Mouse (Mus musculus) frontal cortex, postnatal 36 days (tissue): ENCODE results near the gene Nsmce4a.
"Not testable (repeated sequence)": the region's sequence is repeated elsewhere in the genome, so short reads cannot be mapped to it uniquely, and the experiment has no call there.

Experiments used
- DNase-seq, 2 experiments: peaks; one replicate each; pipeline ENCODE4 v3.0.0; 2022; ENCODE audit warnings: low spot score in 2 of 2

The Nsmce4a gene

DNA sequence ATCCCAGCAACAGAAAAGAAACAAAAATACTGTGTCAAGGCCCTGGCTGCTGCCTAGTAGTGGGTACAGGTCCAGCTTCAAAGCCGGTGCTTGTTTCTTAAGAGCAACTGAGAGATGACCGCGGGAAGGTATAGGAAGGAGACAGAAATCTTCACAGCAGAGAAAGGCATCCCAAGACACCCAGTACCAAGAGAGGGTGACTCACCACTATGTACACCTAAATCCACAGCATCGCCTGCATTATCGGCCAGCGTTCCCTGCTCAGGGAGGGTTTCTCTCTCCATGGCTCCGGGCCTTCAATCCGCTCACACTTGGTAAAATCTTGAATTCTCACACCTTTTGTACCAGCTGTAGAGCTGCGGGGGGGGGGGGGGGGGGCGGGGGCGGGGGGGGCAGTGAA, at the start of gene Nsmce4a:
Gene Nsmce4a (minus strand): TSS at position 298 of the 400 bp plus-strand sequence.
- DNase-seq, result no peak

DNA sequence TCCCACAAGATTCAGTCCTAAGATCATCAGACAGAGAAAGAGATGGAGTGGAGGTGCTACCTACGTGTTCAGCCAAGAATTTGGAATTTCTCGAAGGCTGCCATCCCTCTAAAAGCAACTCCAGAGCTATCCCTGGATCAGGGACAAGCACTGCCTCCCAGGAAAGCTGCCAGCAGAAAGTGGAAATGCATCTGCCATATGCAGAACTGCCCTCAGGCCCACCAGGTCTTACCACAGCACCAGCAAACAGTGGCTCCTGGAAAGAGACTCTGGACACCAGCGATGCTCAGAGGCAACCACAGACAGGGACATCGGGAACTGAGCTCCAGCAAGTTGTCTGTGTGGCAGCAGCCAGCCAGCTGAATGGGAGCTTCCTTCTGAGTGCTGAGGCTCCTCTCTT, 49.4 kb upstream of the Nsmce4a start:
- DNase-seq, result peak in 1 of 2 experiments; percentile 20

DNA sequence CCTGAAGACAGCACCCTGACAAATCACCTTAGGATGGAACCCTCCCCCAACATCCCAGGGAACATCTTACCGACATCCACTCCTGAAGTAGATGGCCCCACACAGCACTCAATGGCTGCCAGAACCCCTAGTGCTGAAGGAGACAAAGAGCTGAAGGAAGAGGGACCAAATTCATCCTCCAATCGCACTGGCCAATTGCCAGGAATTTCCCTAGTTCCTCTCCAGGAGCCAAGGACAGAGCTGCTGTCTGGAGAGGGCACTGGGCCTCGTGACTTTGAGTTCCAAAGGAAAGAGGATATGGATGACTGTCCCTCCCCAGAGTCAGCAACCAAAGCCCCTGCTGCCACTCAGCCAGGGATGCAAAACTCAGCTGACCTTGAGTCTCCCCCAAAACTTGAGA, 49.0 kb upstream of the Nsmce4a start:
- no peak for DNase-seq

DNA sequence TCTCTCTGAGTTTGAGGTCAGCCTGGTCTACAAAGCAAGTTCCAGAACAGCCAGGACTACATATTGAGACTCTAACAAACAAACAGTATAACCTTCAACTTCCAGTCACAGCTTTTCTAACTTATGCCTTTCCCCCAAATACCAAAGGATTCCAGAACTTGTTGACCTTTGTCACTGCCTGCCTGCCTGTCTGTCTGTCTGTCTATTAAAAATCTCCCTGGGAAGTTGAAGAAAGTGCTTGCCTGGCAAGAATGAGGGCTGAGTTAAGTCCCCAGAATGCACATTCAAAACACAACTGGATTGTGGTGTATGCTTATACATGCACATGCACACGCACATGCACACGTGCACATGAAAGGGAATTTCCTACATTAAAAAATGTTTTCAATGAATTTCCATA, 48.1 kb upstream of the Nsmce4a start:
- no peak for DNase-seq

DNA sequence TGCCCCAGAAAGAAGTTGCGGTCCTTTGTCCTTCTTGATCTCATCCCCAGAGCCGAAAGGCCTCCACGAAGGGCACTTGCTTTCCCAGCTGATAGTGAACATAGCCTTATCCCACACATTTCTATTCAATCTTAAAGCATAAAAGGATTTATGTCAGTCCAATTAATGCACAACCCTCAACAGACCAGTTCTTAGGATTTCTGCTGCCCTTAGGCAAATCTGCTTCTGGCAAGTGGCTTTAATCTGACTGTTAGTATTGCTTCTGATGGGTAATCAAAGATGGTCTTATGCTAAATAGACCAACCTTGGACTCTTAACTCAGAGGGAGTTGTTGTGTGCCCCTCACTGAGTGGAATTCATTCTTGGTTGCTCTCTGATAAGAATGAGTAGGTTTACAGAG, 44.7 kb upstream of the Nsmce4a start:
- no peak for DNase-seq

DNA sequence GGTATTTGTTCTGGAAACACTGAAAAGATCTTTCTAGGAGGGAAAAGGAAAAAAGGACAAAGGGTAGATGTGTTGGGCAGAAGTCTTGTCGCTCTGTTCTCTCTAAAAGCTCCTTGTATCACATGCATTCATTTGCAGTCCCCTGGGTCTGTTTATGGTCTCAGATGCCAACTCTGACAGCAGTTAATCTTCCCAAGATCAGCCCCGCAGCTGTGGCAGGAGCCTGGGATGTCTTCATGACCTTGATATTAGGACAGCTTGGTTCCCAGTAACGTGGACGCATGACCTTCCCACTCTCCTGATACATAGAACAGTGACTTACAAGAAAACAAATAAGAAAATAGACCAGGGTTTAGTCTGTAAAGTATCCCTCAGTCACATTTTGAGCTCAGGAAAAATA, 41.1 kb upstream of the Nsmce4a start:
- DNase-seq, result no peak

DNA sequence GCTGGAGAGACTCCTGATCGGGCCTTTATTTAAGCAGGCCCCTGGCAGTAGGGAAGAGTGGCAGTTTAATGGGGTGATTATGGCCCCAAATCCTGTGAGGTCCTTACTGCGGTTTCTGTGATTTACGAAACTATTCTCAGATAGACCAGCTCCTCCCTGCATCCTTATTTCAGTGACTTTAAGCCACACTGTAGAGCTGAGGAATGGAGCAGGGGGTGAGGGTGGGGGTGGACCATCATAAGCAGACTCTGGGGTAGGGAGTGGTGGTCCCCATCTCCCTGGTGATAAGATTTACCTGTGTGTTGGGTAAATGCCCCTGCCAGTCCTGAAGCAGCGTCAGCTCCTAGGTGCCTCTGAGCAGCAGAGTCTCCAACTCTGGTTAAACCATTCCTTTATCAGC, 34.0 kb upstream of the Nsmce4a start:
- no peak for DNase-seq

DNA sequence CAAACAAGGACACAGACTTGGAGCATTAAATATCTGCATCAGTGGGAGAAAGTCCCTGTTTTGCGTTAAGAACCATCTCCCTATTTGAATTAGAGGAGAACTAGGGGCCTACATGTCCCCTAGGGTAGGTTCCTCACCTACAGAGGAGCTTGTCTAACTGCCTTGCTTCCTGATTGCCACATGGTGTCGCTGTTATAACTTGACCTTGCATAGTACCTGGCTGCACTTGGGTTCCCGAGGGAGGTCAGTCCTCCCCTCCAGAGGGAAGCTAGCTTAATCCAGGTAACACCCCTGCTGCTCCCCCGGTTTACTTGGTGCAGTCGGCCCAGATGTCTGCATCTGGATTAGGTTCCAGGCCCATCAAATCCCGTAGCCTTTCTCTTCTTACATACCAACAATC, 32.2 kb upstream of the Nsmce4a start:
- no peak for DNase-seq

DNA sequence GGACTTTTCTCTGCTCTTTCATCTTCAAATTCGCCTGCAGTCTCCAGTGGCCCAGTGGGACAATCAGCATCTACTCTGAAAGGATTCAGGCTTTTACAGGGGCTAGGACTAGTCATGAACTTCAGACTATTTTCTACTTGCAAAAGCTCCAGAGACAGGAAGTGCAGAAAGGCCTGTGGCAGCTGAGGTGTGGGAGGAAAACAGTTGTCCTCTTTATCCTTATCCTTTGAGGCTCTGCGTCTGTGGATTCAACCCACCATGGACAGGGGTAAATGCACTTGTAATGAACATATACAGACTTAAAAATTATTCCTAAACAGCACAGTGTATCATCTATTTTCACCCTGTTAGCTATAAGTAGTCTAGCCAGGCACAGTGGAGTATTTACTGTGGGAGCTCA, 31.5 kb upstream of the Nsmce4a start:
- DNase-seq, result peak in 1 of 2 experiments; percentile 52

DNA sequence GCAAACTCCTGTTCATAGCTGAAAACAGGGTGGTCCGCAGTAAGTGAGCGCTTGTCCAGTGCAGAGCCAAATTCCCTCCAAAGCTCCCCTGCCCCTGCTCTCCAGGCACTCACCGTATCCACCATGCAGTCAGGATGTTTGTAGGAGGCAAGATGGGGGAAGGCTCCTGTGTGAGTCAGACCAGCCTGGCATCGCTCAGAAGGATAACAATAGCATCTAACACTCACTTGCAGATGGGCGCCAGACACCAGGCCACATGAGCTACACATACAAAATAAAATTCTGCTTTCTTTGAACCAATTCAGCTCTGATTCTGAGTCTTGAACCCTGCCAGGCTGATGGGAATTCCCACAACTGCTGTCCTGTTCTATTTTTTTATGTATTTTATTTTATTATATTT, 30.6 kb upstream of the Nsmce4a start:
- DNase-seq, result peak; percentile 51 to 83

DNA sequence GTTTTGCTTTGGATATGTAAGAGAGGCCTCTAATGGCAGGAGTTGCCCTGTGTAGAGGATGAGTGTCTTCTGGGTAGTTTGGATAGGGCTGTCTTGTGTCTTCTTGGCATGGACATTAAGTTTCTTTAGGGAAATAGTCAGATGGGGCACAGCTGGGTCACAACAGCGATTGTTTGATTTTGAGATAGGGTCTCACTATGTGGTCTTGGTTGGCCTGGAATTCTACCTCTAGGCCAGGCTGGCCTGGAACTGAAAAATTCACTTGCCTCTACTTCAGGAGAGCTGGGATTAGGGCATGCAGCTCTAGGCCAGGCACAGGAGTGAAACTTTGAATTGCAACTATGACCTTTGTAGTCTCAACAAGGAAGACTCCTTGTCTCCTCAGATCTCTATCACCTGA, 29.9 kb upstream of the Nsmce4a start:
- DNase-seq, result no peak

DNA sequence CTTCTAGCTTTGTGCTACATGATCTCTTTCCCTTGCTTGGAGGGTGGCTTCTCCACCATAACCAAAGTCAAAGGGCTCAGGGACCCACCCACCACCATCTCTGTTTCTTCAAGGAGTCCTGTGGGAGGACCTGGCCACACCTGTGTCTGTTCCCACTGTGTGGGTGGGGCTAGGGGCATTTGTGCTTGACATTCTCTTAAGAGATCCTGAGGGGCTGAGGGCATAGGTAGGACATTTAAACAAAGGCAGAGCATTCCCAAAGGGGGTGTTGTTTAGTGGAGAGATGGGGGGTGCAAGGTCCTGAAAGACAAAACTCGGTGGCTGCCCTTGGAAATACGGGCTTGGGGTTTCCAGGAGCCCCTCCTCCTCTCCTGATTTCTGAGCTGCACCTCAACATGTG, 27.6 kb upstream of the Nsmce4a start:
- DNase-seq, result no peak

DNA sequence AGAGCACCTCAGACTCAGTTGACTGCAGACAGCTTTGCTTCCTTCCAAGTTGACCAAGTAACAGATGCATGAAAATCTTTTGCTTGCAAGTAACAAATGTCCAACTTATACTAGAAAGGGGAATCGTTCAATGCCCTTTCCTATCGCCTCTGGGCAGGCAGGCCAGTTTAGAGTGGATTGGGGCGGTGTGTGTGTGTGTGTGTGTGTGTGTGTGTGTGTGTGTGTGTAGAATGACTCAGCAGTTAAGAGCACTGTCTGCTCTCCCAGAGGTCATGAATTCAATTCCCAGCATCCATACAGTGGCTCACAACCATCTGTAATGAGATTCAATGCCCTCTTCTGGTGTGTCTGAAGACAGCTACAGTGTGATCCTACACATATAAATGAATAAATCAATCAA, 27.2 kb upstream of the Nsmce4a start:
- no peak for DNase-seq

DNA sequence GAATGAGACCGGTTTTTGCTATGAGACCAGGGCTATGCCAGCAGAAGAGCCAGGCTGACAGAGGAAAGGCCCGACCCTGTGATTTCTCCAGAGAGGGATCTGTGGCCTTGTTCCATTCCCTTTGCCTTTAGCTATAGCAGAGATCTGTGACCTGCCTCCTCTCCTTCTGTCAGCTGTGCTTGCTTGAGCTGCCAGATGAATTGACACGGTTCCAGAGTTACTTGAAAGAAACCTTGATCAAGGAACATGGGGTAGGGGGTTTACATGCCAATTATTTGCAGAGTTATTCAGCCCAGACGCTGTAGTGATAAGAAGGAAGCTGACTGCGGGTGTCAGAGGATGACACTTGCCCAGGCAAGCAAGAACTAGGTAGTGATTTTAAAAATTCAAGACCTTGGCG, 24.6 kb upstream of the Nsmce4a start:
- no peak for DNase-seq

DNA sequence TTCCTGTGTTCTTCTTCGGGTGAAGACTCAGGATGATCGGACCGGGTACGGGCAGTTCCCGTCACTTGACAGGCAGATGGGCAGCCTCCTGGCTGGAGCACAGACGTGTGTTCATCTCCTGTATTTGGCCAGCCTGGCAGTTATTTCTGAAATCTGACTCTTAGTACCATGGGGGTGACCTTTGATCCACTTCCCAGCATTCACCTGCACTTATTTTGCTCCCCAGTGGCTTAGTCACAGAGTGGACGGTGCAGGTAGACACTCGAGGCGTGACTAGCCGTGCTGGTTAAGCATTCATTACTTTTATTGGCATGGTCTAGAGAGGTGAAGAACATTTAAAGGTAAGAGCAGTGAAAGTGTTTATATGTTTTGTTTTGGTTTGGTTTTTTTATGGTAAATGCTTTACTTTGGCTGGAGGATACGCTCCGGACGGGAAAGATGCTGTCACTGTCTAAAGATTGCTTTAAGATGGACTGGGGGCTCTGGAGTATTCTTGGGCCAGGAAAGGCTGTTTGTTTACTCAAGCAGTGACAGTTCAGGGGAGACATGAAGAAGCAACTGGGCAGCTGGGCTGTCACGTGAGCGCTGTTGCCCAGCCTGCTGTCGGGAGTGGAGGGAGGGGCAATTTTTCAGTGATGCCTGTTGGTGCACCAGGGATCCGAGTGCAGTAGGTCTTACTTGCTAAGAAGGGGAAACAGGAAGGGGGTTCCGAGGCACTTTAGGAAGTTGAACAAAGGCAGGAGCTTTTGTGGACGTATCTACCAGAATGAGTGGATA, 23.3 kb upstream of the Nsmce4a start:
- not testable (repeated sequence) for DNase-seq

DNA sequence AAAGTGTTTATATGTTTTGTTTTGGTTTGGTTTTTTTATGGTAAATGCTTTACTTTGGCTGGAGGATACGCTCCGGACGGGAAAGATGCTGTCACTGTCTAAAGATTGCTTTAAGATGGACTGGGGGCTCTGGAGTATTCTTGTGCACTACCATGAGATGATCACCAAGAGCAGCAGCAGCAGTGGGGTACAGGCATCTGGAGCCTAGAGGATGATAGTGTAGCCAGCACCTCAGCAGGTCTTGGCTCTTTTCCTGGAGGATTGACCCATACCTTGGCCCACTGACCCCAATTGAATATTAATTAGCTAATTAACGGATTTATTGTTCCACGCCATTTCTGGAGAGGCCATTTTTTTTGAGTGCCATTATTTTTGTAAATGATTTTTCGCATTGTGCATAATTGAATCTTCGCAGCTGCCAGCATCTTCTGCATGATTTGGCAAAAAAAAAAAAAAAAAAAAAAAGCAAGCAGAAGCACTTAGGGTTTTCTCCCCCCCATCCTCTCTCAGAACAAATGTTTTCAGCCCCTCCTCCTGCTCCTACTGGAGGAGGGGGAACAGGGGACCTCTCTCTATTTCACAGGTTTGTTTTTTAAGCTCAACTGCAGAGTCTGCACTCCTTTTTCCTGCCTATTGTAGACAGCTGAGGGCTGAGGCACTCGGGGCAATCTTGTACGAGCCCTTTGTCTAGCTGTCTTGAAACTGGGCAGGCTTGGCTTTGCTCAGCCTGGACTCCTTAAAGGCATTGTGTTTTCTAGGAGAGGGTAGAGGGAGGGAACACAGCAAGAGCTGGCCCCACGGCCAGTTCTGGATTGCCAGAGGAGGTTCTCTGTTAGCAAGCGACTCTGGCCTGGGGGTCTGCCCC, 20.7 kb upstream of the Nsmce4a start:
- DNase-seq, result not testable (repeated sequence)

DNA sequence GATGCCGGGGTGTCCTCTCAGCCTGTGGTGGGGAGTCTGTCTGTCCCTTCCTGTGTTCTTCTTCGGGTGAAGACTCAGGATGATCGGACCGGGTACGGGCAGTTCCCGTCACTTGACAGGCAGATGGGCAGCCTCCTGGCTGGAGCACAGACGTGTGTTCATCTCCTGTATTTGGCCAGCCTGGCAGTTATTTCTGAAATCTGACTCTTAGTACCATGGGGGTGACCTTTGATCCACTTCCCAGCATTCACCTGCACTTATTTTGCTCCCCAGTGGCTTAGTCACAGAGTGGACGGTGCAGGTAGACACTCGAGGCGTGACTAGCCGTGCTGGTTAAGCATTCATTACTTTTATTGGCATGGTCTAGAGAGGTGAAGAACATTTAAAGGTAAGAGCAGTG, 20.1 kb upstream of the Nsmce4a start:
- DNase-seq, result not testable (repeated sequence)

DNA sequence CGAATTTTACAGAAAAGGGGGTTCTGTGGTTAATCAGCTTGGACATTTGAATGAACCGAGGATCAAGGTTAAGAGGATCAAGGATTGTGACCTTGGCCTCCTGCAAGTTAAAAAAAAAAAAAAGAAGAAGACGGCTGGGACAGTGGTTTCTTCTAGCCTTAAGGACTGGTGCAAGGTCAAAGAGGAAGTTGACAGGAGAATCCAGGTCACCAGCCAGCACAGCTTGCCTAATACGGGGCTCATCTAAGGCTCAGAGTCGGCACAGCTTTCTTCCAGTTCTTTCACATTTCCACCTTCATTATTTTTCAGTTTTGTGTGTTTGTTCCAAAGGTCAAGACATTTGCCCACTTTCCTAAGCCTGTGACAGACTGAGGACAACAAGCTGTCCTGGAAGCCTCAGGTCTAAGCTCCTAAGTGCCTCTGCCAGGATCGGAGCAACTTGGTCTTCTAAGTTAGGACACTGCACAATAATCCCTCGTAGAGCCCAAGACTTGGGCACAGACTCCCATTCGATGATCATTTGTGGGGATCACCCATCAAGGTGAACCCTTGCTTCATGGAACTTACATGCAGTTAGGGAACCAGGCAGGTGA, 18.0 kb upstream of the Nsmce4a start:
- no peak for DNase-seq

DNA sequence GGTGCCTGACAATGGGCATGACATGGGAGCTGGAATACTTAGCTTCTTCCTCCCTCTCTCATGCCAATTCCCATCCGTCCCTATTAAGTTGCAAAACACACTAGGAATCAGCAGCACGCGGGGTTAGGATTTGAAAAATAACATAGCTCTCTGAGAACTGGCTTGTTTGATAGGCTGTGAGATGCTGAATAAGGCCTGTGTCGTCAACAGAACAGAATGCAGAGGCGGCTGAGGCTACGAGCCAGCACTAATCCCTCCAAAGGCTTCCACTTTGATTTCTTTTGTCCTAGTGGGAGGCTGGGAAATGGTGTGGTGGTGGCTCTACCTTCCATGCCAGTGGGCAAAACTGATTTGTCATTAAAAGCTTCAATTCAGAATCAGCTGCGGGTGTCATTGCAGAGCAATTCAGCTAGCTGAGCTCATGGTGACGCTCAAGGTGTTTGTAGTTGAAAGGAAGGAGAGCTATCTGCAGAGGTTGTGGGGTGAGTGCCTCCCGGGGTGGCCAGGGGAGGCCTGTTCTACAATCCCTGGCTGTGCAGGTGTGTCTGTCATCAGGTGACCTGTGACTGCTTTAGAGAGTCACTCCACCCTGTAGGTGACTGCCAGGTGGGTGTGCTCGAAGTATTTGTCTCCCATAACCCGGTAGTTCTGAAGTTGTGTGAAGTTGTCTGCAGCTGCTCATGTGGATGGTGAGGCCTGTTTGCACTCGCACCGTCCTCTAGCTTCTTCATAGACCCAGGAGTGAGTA, 17.3 kb upstream of the Nsmce4a start:
- no peak for DNase-seq

DNA sequence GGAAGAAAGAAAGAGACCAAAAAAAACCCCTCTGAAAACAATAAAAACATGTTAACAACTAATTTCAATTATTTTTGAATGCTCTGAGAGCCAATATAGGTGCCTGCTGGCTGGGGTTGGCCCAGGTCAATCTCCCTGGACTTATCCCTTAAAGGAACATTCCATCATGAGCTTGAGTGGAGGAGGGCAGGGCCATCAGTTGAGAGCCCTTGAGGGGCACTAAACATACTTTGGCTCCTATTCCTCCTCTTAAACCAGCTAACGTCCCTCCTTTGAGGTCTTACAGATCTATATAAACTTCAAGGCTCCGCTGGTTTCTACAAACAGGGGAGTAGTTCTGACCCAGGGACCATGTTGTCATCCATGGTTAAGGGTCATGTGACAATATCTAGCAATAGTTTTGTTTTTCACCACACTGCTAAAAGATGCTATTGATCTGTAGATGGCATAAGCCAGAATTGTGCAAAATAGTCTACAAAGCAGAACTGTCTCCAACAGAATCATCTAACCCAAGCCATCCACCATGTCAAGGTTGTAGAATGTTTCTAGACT, 13.7 kb upstream of the Nsmce4a start:
- no peak for DNase-seq

DNA sequence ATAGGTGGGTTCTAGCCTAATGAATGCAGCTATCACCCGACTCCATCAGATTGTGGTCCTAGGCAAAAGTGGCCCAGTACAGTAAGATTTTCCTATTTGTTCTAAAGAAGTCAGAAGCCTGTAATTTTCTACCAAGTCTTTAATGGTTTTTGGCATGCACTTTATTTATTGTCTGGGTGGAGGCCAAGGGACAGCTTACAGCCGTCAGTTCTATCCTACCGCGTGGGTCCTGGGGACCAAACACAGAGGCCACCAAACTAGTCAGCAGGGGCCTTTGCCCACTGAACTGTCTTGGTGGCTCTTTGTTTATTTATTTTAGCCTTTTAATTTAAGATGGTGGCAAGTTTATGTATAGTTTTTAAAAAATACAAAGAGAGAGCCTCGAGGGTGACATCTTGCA, 5.7 kb upstream of the Nsmce4a start:
- DNase-seq, result no peak

DNA sequence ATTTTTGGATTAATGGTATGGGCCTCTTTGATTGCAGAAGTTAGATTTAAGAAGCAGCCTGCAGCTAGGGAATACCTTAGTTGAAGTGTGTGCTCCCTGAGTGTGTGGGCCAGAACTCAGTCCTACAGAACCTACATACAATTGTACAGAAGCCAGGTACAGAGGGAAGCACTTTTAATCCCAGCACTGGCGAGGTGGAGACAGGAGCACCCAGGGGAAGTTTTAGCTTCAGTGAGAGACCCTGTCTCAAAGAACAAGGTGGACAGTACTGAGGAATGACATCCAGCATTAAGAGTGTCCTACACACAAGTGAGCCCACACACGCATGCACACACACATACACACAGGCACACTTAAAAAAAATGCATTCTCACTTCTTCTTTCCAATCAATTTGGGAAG, 5.1 kb upstream of the Nsmce4a start:
- no peak for DNase-seq
